In genomic region chr7:105170773-105171172, GRCm38 (mm10) we compare ENCODE assay signal across 8 mouse cellular contexts. TPM values are rescaled to one million over a fixed set of nuclear protein-coding genes. Genes with fewer than 3 reads are reported as not detected.
DNase-seq lines count a peak whose midpoint lies in the region; ATAC-seq and TF ChIP-seq lines count a peak whose summit lies in the region.
"Had no signal": no experiment of that assay in that cellular context is flagged by ENCODE, and none has a peak within 500 bp of the region (broad histone marks: within the 10 kb centered on the region; RNA-seq: fewer than 3 reads in every experiment).

No protein-coding gene starts in this region.

- WGBS in kidney, adult 2 months = 45% methylated on average over 4 of the region's 4 CpGs
- 55% methylated on average over 4 of the region's 4 CpGs for WGBS in kidney, embryonic 14.5 days
- WGBS in intestine, embryonic 15.5 days = 49% methylated on average over 4 of the region's 4 CpGs

- no peak overlapping the region for H3K4me3 ChIP-seq in kidney, adult 2 months (ENCODE audit: insufficient read depth, low read depth, low read length)
- H3K4me3 ChIP-seq in kidney, embryonic 14.5 days (ENCODE audit: low read length) = no peak overlapping the region
- no peak overlapping the region for H3K4me3 ChIP-seq in intestine, embryonic 15.5 days (replicated peaks)
- H3K4me3 ChIP-seq: forebrain, embryonic 13.5 days had no signal

- no peak overlapping the region for H3K27ac ChIP-seq in kidney, adult 2 months (ENCODE audit: insufficient read depth, low read depth, low read length)
- no peak overlapping the region for H3K27ac ChIP-seq in kidney, embryonic 14.5 days (ENCODE audit: low read depth, low read length)
- H3K27ac ChIP-seq in intestine, embryonic 15.5 days = no peak overlapping the region
- H3K27ac ChIP-seq: forebrain, embryonic 13.5 days had no signal

- peak; percentile 27 for DNase-seq in kidney, adult 2 months
- DNase-seq in 3134 (ENCODE audit: extremely low read depth, insufficient read length, low spot score) (peak; percentile 6), 416B (ENCODE audit: low read depth) (peak; percentile 19)
- peak; percentile 16 to 54 for DNase-seq in frontal cortex, postnatal 36 days (ENCODE audit: low spot score in 2 of 2)
- no peak for DNase-seq in testis, postnatal 10 days (ENCODE audit: low spot score)

- no peak for TF ChIP-seq POLR2A in kidney, adult 2 months (IDR thresholded peaks at IDR 0.05; ENCODE audit: low read depth, low read length)

- H3K27me3 ChIP-seq in kidney, adult 2 months (replicated peaks; ENCODE audit: control insufficient read depth, insufficient read depth, low read length) = no peaks in the 10 kb centered on the region
- H3K27me3 ChIP-seq in kidney, embryonic 14.5 days (ENCODE audit: control insufficient read depth, insufficient read depth, low read length) = no peaks in the 10 kb centered on the region
- no peaks in the 10 kb centered on the region for H3K27me3 ChIP-seq in intestine, embryonic 15.5 days (replicated peaks)
- H3K27me3 ChIP-seq: forebrain, embryonic 13.5 days had no signal

- no peak overlapping the region for H3K4me2 ChIP-seq in kidney, embryonic 14.5 days (replicated peaks; ENCODE audit: low read depth, low read length)
- H3K4me2 ChIP-seq in intestine, embryonic 15.5 days (replicated peaks) = no peak overlapping the region
- H3K4me2 ChIP-seq: forebrain, embryonic 13.5 days had no signal

- no peaks in the 10 kb centered on the region for H3K36me3 ChIP-seq in kidney, adult 2 months (ENCODE audit: control insufficient read depth, insufficient read depth, low read length)
- no peaks in the 10 kb centered on the region for H3K36me3 ChIP-seq in kidney, embryonic 14.5 days (ENCODE audit: control insufficient read depth, insufficient read depth, low read length)
- no peaks in the 10 kb centered on the region for H3K36me3 ChIP-seq in intestine, embryonic 15.5 days

- H3K9me3 ChIP-seq in kidney, embryonic 14.5 days (ENCODE audit: control insufficient read depth, low read length) = no peaks in the 10 kb centered on the region
- no peaks in the 10 kb centered on the region for H3K9me3 ChIP-seq in intestine, embryonic 15.5 days
- H3K9me3 ChIP-seq: forebrain, embryonic 13.5 days had no signal

- H3K9ac ChIP-seq in kidney, embryonic 14.5 days (ENCODE audit: low read depth, low read length) = no peak overlapping the region
- no peak overlapping the region for H3K9ac ChIP-seq in intestine, embryonic 15.5 days
- H3K9ac ChIP-seq: forebrain, embryonic 13.5 days had no signal

- TF ChIP-seq CTCF in kidney, adult 2 months (conservative IDR thresholded peaks at IDR 0.05; ENCODE audit: insufficient read depth, insufficient read length, low read depth, low read length) = no peak

- H3K4me1 ChIP-seq in kidney, adult 2 months (ENCODE audit: control insufficient read depth, insufficient read depth, low read length) = no peaks in the 10 kb centered on the region
- H3K4me1 ChIP-seq in kidney, embryonic 14.5 days (ENCODE audit: control insufficient read depth, insufficient read depth, low read length) = no peaks in the 10 kb centered on the region
- H3K4me1 ChIP-seq in intestine, embryonic 15.5 days (replicated peaks) = no peaks in the 10 kb centered on the region
- H3K4me1 ChIP-seq: forebrain, embryonic 13.5 days had no signal

- ATAC-seq in kidney, embryonic 14.5 days (ENCODE audit: low FRiP score, low TSS enrichment) = no peak
- ATAC-seq in intestine, embryonic 15.5 days = no peak
- ATAC-seq: forebrain, embryonic 13.5 days had no signal

RNA-seq across cellular contexts. Expression of gene Olfr684, which starts 7.3 kb away (rescaled TPM):
- polyA plus RNA-seq in kidney, adult 2 months (2012; rRNA removed) = not detected in 2 replicates
- polyA plus RNA-seq in kidney, embryonic 14.5 days (2014; fragmentation: Nextera tagmentation; extraction: Ambion mirVana) = not detected in 2 replicates
- polyA plus RNA-seq in intestine, embryonic 15.5 days (2015; fragmentation: Nextera tagmentation; extraction: Ambion mirVana) = not detected in 2 replicates
- polyA plus RNA-seq: forebrain, embryonic 13.5 days had no signal

RNA-seq across cellular contexts. Expression of gene Olfr685, which starts 15.0 kb away (rescaled TPM):
- polyA plus RNA-seq in kidney, adult 2 months (2012; rRNA removed) = not detected in 2 replicates
- polyA plus RNA-seq in kidney, embryonic 14.5 days (2014; fragmentation: Nextera tagmentation; extraction: Ambion mirVana) = not detected in 2 replicates
- not detected in 2 replicates for polyA plus RNA-seq in intestine, embryonic 15.5 days (2015; fragmentation: Nextera tagmentation; extraction: Ambion mirVana)
- polyA plus RNA-seq: forebrain, embryonic 13.5 days had no signal

RNA-seq across cellular contexts. Expression of gene Olfr683, which starts 24.0 kb away (rescaled TPM):
- polyA plus RNA-seq in kidney, adult 2 months (2012; rRNA removed) = not detected in 2 replicates
- not detected in 2 replicates for polyA plus RNA-seq in kidney, embryonic 14.5 days (2014; fragmentation: Nextera tagmentation; extraction: Ambion mirVana)
- not detected in 2 replicates for polyA plus RNA-seq in intestine, embryonic 15.5 days (2015; fragmentation: Nextera tagmentation; extraction: Ambion mirVana)
- polyA plus RNA-seq: forebrain, embryonic 13.5 days had no signal

RNA-seq across cellular contexts. Expression of gene Olfr686, which starts 36.5 kb away (rescaled TPM):
- not detected in 2 replicates for polyA plus RNA-seq in kidney, adult 2 months (2012; rRNA removed)
- polyA plus RNA-seq in kidney, embryonic 14.5 days (2014; fragmentation: Nextera tagmentation; extraction: Ambion mirVana) = not detected in 2 replicates
- not detected in 2 replicates for polyA plus RNA-seq in intestine, embryonic 15.5 days (2015; fragmentation: Nextera tagmentation; extraction: Ambion mirVana)
- polyA plus RNA-seq: forebrain, embryonic 13.5 days had no signal

RNA-seq across cellular contexts. Expression of gene Olfr681, which starts 54.1 kb away (rescaled TPM):
- not detected in 2 replicates for polyA plus RNA-seq in kidney, adult 2 months (2012; rRNA removed)
- polyA plus RNA-seq in kidney, embryonic 14.5 days (2014; fragmentation: Nextera tagmentation; extraction: Ambion mirVana) = not detected in 2 replicates
- not detected in 2 replicates for polyA plus RNA-seq in intestine, embryonic 15.5 days (2015; fragmentation: Nextera tagmentation; extraction: Ambion mirVana)
- polyA plus RNA-seq: forebrain, embryonic 13.5 days had no signal
